Mouse (Mus musculus) gastrocnemius, postnatal 10 days (tissue): ENCODE data around the gene Vwf. TPM values are rescaled to one million over a fixed set of nuclear protein-coding genes. Genes with fewer than 3 reads are reported as not detected.

Source experiments
- DNase-seq: peaks from one replicate; pipeline ENCODE4 v3.0.0; 2021; ENCODE audit warnings: mixed read lengths
- long read RNA-seq, 2 experiments: library from polyadenylated mRNA; stranded (forward); transcript quantifications; one replicate each; pipeline ENCODE4 v2.0.0; 2021
- total RNA-seq, 2 experiments: library from RNA; stranded (reverse); gene quantifications; 2 replicates each; pipeline ENCODE4 v1.2.3; 2021

The Vwf gene
- total RNA-seq, result 10 to 100 TPM; 26.5 to 27.6 TPM
- long read RNA-seq, experiment 1, full-length matches to known transcripts, result 4 of 26 reads
- long read RNA-seq, experiment 1, partial matches to known transcripts, result 18 of 26 reads
- long read RNA-seq, experiment 1, other reads (novel, unspliced or antisense), result 4 of 26 reads
- long read RNA-seq, experiment 2, full-length matches to known transcripts, result 7 of 26 reads
- long read RNA-seq, experiment 2, partial matches to known transcripts, result 18 of 26 reads
- long read RNA-seq, experiment 2, other reads (novel, unspliced or antisense), result 1 of 26 reads

DNA sequence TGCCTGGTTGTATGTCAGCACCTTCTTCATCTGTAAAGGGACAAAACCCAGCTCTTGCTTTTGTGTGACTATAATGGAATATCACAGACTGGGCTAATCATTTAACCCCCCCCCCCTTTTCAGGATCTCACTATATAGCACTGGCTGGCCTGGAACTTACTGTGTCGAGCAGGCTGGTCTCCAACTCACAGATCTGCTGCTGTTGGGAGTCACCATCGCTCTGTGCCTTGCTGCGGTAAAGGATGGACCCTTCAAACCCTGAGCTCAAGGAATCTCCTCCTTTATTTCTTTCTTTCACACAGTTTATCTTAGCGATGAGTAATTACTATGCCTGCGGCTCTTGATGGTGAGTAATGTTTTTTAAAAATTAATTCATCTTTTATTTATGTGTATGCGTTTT lies at the start of gene Vwf:
Vwf (plus strand) TSS at position 301 of the 400 bp plus-strand sequence.
- DNase-seq, result no peak

DNA sequence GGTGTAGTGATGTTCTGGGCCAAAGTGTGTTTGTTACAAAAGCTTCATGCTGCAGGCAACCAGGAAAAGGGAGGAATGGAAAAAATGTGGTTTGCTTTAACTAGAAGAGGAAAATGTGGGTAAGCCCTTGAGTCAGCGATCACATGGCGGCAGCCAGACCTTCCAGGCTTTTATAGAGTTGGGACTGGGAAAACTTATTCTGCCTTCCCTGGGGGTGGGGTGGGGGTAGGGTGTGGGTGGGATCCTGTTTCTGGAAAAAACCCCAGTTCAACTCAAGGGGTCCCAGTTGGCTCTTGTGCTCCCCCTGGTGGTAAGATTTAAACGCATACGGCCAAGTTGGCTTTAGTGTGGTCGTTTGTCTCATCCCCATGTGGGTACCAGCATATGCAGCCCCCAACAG lies 48.5 kb upstream of the Vwf start:
- DNase-seq, result no peak

DNA sequence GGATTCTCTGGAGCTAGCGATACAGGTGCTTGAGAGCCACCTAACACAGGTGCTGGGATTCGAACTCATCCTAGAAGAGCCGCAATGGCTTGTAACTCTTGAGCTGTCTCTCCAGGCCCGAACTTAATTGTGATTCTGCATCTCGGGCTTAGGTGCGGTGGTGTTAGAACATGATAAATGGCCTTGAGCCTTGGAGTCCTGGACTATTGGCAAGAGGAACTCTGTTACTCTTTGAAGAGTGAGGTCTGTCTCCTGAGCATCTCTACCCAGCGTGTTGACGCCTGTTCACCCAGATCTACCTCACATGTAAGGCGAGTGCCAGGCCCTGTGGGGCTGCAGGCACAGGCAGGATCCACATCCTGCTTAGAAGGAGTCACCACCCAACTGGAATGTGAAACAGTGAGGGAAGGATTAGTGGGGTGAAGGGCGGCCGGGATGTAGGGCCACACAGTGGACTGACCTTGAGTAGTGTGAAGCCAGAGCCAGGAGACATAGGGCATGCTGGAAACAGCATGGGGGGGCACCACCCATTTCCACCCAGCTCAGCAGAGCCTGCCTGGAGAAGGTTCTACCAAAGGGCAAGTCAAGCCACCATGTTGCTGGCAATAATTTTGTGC lies 43.3 kb upstream of the Vwf start:
- DNase-seq, result no peak

DNA sequence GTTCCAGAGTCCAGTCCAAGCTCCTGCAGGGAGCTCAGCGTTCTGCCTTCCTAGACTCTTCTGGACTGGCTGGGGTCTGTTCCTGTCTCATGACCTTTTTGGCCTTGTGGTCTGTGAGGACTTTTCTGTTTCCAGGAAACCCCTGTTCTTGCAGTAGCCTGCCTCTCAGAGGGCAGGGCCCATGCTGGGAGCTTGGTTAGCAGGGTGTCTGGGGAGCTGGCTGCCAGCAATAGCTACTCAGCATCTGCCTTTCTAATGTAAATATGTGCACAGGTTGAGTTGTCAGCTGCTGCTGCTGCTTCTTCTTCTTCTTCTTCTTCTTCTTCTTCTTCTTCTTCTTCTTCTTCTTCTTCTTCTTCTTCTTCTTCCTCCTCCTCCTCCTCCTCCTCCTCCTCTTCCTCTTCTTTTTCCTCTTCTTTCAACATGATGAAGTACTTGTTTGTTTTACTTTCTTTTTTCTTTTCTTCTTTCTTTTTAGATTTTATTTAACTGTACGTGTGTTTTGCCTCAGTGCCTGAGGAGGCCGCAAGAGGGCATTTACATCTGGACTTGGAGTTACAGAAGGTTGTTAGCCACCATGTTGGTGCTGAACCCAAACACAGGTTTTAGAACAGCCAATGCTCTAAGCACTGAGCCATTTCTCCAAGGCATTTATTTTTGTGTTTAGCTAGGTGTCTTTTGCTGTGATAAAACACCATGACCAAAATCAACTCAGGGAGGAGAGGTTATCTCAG lies 41.8 kb upstream of the Vwf start:
- DNase-seq, result no peak

DNA sequence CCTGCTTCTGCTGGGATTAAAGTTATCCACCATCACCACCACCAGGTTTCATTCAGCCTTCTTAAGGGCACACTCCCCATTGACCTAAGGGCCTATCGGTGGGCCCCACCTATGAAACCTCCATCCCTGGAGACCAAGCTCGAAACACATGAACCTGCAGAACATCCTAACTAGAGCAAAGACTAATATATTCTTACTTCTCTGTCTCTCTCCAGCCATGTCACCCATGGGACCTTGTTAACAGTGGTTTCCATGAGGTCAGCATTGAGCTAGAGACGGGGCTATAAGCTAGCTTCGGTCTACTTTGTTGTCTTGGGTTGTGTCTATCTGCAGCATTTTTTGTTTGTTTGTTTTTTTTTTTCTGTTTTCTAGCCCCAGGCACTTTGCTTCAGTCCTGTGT lies 40.1 kb upstream of the Vwf start:
- no peak for DNase-seq

DNA sequence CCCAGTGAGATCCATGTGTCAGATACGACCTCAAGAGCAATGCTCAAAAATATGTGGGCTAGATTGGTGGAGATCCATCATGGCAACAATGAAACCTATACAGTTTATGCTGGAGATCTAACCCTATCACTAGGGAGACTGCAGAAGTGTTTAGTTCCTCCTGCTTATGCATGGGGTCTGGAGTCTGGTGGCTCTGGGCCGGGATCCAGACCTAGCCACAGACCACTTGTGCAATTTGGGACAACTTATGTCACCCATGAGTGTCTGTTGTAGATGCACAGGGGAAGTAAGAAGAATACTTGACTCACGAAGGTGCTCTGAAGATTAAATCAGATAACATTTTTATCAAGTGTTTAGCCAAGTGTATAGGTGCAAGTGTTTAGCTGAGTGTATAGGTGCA lies 36.8 kb upstream of the Vwf start:
- DNase-seq, result no peak

DNA sequence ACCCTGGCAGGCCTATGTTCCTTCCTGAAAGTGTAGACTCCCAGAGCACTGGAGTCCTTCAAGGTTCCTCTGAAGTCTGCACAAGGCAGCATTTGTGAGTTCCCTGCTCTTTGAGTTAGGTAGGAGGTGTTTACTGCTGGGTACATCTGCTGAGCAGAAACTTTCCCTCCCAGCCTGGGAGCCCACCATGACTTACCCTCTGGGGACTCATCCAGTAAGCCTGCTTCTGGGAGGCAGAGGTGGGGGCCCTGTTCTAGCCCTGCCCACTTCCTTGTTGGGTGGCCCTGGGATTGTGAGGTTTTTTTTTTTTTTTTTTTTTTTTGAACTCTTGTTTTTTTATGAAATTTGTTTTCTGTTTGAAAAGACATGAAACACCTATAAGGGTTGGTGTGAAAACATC lies 35.9 kb upstream of the Vwf start:
- no peak for DNase-seq

DNA sequence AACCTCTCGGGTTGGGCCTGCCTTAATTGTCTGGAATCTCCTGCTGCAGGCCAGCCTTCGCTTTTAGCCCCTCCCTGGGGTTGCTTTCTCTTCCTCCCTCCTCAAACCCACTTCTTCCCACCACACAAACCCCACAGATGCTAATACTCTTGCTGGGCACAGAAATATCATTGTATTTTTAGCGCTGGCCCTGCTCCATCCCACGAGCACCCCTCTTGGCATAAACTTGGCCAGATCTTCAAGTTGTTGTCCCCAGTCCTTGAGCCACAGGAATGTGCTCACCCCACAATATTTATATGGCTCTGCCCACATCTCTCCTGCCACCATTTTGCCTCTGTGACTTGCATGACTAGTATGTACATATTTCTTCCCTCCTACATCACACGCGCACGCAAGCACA lies 35.4 kb upstream of the Vwf start:
- no peak for DNase-seq

DNA sequence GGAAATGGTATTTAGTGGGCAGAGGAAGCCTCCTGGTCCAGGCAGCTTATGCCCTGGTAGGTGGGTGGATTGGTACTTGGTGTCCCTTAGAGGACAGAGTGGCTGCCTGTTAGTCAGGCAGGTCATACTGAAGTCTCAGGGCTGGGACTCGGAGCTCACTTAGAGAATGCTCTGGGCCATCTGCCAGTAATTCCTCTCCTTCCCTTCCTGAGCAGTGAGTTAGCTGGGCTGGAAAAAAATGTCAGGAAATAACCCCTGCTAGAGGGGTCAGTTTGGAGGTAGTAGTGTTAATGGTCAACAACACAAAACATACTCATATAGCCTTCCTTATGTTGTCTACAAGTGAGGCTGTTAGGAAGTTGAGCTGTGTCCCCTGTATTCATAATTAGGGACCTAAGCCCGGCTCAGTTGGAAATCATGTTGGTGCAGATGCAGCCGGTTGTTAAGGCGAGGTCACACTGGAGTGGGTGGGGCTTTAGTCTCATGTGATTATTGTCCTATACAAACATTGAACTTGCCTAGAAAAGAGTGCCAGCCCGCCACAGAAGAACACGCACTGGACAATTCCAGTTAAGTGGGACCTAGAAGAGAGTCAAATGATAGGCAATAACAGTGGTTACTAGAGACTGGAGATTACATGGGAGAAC lies 33.5 kb upstream of the Vwf start:
- no peak for DNase-seq

DNA sequence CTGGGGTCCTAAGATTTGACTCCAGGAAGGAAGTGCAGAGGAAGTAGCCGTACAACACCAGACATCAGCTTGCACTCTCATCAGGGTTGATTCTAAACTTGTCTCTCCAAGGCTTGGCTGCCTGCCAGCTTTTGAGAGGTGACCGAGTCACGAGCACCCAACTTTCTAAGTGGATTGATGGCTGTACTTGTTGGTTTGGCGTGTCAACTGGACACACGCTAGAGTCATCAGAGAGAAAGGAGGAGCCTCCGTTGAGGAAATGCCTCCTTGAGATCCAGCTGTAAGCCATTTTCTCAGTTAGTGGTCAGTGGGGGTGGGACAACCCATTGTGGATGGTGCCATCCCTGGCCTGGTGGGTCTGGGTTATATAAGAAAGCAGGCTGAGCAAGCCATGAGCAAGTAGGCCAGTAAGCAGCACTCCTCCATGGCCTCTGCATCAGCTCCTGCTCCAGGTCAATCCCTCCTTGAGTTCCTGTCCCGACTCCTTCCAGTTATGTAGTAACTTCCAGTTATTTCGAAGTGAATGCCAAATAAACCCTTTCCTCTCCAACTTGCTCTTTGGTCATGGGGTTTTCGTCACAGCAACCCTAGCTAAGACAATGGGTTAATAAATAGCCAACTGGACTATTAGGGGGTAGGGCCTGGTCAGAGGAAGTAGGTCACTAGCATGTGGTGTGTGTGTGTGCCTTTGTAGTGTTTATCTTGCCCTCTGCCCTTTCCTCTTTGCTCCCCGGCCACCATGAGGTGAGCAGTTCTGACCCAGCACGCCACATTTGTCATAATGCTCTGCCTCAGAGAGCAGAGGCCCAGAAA lies 30.9 kb upstream of the Vwf start:
- peak; percentile 51 for DNase-seq

DNA sequence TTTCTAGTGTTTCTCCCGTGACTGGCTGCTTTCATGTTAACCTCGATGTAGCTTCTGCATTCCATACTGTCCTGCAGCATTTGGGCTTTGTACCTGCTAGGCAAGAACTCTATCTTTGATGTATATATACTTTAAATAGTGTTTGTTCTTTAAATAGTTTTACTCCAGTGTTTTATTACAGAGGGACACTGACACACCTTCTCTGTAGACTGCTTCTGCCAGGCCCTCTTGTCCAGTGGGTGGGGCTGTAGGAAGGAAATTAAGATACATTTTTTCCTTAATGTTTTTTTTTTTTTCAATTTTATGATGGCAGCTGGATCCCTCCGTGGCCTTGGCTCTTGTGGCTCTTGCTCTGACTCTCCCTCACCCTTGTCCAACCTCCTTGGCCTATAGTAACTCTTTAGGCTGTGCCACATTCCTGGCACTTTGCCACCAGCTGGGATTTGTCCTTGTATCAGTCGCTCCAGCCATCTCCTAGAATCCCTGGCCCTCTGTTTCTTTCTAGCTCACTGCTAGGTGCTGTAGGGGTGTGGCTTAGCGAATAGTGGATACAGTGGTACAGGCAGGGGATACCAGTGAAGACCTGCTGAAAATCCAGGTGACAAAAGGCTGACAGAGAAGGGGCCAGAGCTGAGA lies 24.9 kb upstream of the Vwf start:
- no peak for DNase-seq

DNA sequence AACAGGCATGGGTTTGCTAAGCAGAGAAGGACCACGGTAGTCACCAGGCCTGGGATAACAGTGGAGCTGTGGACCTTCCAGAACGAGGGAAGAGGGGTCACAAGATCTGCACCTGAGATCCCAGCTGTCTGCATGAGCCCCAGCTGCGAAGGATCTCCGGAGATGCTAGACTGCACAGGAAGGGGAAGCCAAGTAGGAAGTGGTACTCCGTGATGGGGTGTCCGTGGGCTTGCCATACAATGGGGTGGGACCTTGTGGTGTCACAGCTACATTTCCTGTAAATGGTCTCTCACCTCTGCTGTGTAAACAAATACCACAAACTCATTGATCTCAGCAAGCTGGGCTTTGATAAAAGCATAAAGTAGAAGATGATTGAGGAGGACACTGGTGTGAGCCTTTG lies 22.5 kb upstream of the Vwf start:
- DNase-seq, result no peak

DNA sequence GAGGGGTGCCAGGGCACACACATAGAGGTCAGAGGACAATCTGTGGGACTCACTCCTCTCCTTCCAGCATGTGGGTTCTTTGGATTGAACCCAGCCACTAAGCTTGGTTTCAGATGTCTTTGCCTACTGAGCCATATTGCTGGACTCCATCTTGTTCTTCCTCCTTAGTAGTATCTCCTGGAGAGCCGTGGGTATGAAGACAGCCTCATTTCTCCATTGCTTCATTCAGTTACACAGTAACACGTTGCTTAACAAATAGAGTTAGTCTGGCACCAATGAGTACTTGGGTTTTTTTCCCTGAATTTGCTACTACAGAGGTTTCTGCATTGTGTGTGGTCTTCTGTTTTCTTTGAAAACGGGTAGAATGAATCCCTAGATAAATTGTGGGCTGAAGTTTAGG lies 20.5 kb upstream of the Vwf start:
- DNase-seq, result no peak

DNA sequence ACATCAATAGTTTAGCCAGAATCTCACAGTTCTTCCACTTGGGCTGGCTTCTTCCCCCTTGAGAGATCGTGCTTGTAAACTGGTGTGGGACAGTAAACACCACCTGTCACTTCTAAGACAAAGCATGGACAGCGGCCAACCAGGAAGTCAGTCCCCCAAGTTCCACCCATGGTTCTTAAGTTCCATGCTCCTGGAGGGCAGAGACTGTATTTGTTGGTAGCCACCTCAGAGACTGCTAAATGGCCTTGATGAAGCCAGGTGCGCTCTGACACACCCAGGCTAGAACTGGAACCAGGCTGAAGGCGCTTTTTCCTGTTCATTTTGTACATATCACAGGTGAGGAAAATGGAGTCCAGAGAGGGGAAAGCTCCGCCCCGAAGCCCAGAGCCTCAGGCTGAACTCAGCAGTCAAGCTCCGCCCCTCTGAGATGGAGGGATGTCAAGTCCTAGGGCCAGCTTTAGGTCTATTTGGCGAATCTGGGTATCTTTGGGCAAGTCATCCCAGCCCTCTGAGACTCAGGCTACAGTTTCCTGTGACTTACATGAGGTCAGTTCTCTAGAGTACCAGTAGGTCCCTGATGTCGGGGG lies 17.9 kb upstream of the Vwf start:
- DNase-seq, result no peak

DNA sequence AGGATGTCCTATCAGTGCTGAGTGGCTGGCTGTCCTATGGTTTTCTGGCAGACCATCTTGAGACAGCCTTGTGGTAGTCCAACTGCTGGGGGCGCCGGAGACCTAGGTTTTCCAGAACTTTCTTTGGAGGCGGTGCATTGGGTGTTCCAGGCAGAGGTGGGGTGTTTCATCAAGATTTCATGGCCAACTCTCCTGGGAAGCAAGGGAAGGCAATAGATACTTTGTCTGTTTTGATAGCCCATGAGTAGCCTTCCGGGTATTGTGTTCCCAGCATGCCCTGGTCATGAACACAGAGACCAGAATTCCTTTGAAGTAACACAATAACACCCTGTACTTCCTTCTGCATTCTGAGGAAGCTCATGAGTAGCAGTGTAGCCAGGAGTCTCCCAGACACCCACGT lies 17.1 kb upstream of the Vwf start:
- no peak for DNase-seq

DNA sequence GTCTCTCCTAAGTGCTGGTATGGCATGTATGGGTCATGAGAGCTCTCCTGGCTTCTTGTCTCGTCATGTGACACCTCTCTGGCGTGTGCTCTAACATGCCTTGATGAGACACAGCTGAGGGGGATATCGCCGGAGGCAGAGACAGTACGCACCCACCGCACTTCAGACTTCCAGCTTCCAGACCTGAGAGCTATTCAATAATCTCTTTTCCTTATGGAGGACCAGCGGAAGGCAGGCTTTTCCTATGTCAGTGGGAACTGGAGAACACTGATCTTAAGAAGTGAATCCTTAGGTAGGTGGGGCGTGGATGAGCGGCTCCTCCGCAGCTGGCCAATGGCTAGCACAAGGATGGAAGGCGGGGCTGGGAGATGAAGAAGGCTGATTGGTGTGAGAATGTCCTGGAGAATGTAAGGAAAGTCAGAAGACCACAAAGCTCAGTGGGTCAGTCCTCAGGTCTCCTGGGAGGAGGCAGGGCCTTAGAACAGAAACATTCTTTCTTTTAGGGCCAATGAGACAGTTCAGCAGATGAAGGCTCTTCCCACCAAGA lies 13.4 kb upstream of the Vwf start:
- no peak for DNase-seq

DNA sequence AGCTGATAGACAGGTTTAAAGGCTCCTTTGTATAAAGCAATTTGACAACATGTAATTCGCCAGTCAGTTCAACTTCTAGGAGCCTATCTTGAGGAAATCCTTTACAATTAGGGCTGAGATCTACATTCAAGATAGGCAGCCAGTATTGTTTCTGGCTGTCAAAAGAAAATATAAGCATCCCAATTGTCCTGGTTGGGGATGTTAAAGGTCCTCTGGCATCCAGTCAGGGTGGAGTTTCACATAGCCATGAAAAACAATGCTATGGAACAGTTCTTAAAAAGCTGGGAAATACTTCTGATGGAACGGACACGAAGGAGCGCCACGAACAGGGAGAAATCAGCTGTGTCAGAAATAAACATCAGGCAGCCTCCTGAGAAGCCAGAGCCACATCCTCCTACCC lies 11.6 kb upstream of the Vwf start:
- DNase-seq, result no peak

DNA sequence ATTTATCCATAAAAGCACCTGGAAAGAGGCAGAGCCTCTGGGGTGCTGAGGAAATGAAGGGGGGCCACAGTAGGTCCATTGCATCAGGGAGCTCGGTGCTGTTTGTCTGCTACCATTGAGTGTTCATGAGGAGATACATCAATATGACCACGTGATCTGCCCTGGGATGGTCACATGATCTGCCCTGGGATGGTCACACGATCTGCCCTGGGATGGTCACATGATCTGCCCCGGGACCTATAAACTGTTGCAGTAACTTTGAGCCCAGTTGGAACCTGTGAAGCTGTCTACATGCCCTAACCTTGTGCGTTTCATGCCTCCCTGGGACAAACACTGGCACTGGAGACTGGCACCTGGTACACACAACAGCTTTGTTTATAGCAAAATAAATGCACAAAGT lies 8.1 kb upstream of the Vwf start:
- no peak for DNase-seq

DNA sequence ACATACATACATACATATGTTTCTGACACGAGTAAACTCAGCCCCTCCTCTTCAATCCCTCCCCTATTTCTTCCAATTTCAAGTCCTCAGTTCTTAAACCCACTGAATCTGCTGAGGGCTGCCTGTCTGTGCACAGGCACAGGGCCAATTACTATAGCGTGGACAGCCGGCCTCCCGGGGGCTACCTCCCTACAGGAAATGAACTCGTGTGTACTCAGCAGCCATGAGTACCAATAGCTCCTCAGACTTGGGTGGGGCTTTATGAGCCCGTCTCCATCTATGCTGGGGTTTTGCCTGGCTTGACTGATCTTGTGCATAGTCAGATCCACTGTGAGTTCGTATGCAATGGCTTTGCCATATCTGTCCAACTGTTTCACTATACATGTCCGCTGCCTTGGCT lies 7.2 kb upstream of the Vwf start:
- DNase-seq, result no peak

DNA sequence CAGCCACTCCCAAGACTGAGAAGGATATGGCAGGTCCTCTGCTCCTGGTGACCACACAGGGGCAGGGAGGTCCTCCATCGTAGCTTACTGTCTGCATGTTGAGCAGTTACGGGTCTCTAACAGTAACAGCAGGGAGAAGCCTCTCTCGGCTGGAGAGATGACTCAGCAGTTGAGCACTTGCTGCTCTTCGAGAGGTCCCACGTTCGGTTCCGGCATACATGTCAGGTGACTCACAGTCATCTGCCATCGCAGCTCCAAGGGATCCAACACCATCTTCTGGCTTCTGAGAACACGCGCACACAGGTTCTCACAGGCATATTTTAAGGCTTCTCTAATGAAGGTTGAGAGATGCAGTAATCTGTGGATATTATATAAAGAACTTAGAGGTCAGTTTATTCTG lies 6.4 kb upstream of the Vwf start:
- no peak for DNase-seq

DNA sequence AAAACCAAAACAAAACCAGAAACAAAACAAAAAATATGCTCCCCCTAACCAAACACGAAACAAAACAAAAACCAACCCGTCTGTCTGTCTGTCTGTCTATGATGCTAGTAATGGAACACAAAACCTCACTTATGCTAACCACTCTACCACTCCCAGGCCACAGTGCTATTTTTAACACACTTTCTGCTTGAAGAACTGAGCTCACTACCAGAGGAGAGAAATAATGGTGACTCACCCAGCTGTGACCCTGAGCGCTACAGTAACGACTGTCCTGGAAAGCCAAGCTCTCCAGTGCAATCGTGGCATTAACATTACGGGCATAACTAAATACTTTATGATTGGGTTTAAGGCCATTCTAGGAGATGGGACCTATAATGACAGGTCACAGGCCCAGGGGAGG lies 5.7 kb upstream of the Vwf start:
- DNase-seq, result no peak
